Mouse (Mus musculus): ENCODE results near the gene Olfr1080.
"Not testable (repeated sequence)": the region's sequence is repeated elsewhere in the genome, so short reads cannot be mapped to it uniquely, and the experiment has no call there.

Gene Olfr1080

GRCm38 (mm10) chr2:86558135-86558534 is at the start of gene Olfr1080:
Gene Olfr1080 (minus strand): TSS chr2:86558235.
- not testable (repeated sequence) for DNase-seq

- DNase-seq = not testable (repeated sequence)
Observed at GRCm38 (mm10) chr2:86598866-86599265, 40.8 kb upstream of the Olfr1080 start, which contains the start of gene Olfr1082. Gene Olfr1082 (minus strand): TSS chr2:86598966.

- DNase-seq = no peak
Observed at GRCm38 (mm10) chr2:86542380-86542779, 15.7 kb downstream of the Olfr1080 start, which contains the start of gene Olfr1079. Gene Olfr1079 (minus strand): TSS chr2:86542480.

- DNase-seq = no peak
Observed at GRCm38 (mm10) chr2:86530991-86531390, 27.0 kb downstream of the Olfr1080 start.

- no peak for DNase-seq
Observed at GRCm38 (mm10) chr2:86508161-86508560, 49.9 kb downstream of the Olfr1080 start, which contains the start of gene Olfr1076. Gene Olfr1076 (plus strand): TSS chr2:86508461.
